Mouse (Mus musculus) thymus, postnatal 14 days (tissue): ENCODE results near the gene Efna3.
A peak's percentile ranks its signal among the peaks of the same experiment; 100 is the strongest.

Source experiments
- DNase-seq: peaks from one replicate; pipeline ENCODE4 v3.0.0; 2021

Gene Efna3

GRCm38 (mm10) chr3:89282291-89282643 lies 40.5 kb downstream of the Efna3 start:
- DNase-seq = no peak

GRCm38 (mm10) chr3:89281579-89282290 lies 41.0 kb downstream of the Efna3 start:
- peak; percentile 85 for DNase-seq

- peak; percentile 21 for DNase-seq
Measured at GRCm38 (mm10) chr3:89280606-89281511, 41.9 kb downstream of the Efna3 start, which contains the start of gene Efna1. TSS of gene Efna1 (minus strand) at chr3:89281142.

- DNase-seq = no peak
Measured at GRCm38 (mm10) chr3:89280050-89280605, 42.6 kb downstream of the Efna3 start.

GRCm38 (mm10) chr3:89279153-89279890 lies 43.4 kb downstream of the Efna3 start:
- DNase-seq = peak; percentile 34

GRCm38 (mm10) chr3:89278643-89279042 lies 44.1 kb downstream of the Efna3 start:
- no peak for DNase-seq

- no peak for DNase-seq
Measured at GRCm38 (mm10) chr3:89278107-89278506, 44.7 kb downstream of the Efna3 start.

GRCm38 (mm10) chr3:89277281-89278021 lies 45.3 kb downstream of the Efna3 start:
- DNase-seq = no peak

GRCm38 (mm10) chr3:89276061-89276460 lies 46.7 kb downstream of the Efna3 start:
- DNase-seq = no peak

GRCm38 (mm10) chr3:89271760-89272159 lies 51.0 kb downstream of the Efna3 start:
- DNase-seq = no peak

- DNase-seq = peak; percentile 23
Measured at GRCm38 (mm10) chr3:89270891-89271290, 51.9 kb downstream of the Efna3 start.

GRCm38 (mm10) chr3:89270051-89270755 lies 52.6 kb downstream of the Efna3 start, which contains the start of gene Slc50a1:
TSS of gene Slc50a1 (minus strand) at chr3:89270570.
- DNase-seq = peak; percentile 88

GRCm38 (mm10) chr3:89268916-89269315 lies 53.8 kb downstream of the Efna3 start:
- no peak for DNase-seq

GRCm38 (mm10) chr3:89266439-89266893 lies 56.3 kb downstream of the Efna3 start:
- peak; percentile 84 for DNase-seq
